Mouse (Mus musculus) kidney, adult 2 months (tissue): Measurements from ENCODE around the gene Agpat3. TPM values are rescaled to one million over a fixed set of nuclear protein-coding genes. Genes with fewer than 3 reads are reported as not detected.

Source experiments
- DNase-seq: peaks from one replicate; pipeline ENCODE4 v3.0.0; 2021
- H3K27ac ChIP-seq: fragments of 200-500 bp; 2 replicates; pipeline ENCODE4 v1.5.1; 2012; ENCODE audit warnings: low read depth, low read length, control low read depth, inconsistent platforms; ENCODE audit not compliant: insufficient read depth
- H3K27me3 ChIP-seq: fragments of 200-500 bp; replicated peaks from 2 replicates; pipeline ENCODE4 v1.6.1; 2012; ENCODE audit warnings: mild to moderate bottlenecking, moderate library complexity, low read length, inconsistent platforms; ENCODE audit not compliant: control insufficient read depth, insufficient read depth
- H3K36me3 ChIP-seq: fragments of 200-500 bp; 2 replicates; pipeline ENCODE4 v1.6.1; 2012; ENCODE audit warnings: mild to moderate bottlenecking, moderate library complexity, low read length, inconsistent platforms; ENCODE audit not compliant: control insufficient read depth, insufficient read depth
- H3K4me1 ChIP-seq: fragments of 200-500 bp; 2 replicates; pipeline ENCODE4 v1.6.1; 2011; ENCODE audit warnings: low read length; ENCODE audit not compliant: control insufficient read depth, insufficient read depth
- H3K4me3 ChIP-seq: fragments of 200-500 bp; 2 replicates; pipeline ENCODE4 v1.5.1; 2011; ENCODE audit warnings: mild to moderate bottlenecking, low read depth, low read length, control low read depth; ENCODE audit not compliant: insufficient read depth
- CTCF ChIP-seq: fragments of 200-500 bp; conservative IDR thresholded peaks from 2 replicates; pipeline ENCODE4 v1.5.1; 2011; ENCODE audit warnings: low read depth, mild to moderate bottlenecking, control low read depth, low read length, moderate library complexity, mixed read lengths; ENCODE audit not compliant: insufficient read depth, insufficient read length
- POLR2A ChIP-seq: fragments of 200-500 bp; IDR thresholded peaks from one replicate; pipeline ENCODE4 v1.6.1; 2011; ENCODE audit warnings: low read depth, low read length, control low read depth
- WGBS: fragments of 180-500 bp; shearing (Covaris S2); methylation state at CpG from one replicate; pipeline ENCODE4 v1.1.7; 2018; 5-methylcytosine and 5-hydroxymethylcytosine counted together
- polyA plus RNA-seq: library from polyadenylated mRNA; depleted of rRNA; stranded (reverse); fragments of >200 nt; gene quantifications from 2 replicates; pipeline ENCODE4 v1.2.3, GENCODE M21; 2012

Agpat3 gene
- polyA plus RNA-seq, 1 experiment = 460 TPM

GRCm38 (mm10) chr10:78390982-78391470 is 38.7 kb upstream of the Agpat3 start:
- 46% methylated on average over 4 of the region's 4 CpGs for WGBS
- Histone ChIP-seq H3K27me3 (no peaks in the 10 kb centered on the region), H3K4me1 (peaks cover 2% of the 10 kb centered on the region; the same call in 1 of the 2 replicates), H3K4me3 (no peak overlapping the region), H3K36me3 (no peaks in the 10 kb centered on the region), H3K27ac (no peak overlapping the region)
- TF ChIP-seq CTCF = no peak
- no peak for TF ChIP-seq POLR2A
- no peak for DNase-seq

- H3K4me1 ChIP-seq = peaks cover 2% of the 10 kb centered on the region; the same call in 1 of the 2 replicates
- TF ChIP-seq POLR2A (no peak), CTCF (no peak)
- no peak overlapping the region for H3K27ac ChIP-seq
- 53% methylated on average over 20 of the region's 20 CpGs for WGBS
- DNase-seq = peak; percentile 23
- H3K36me3 ChIP-seq = no peaks in the 10 kb centered on the region
- H3K27me3 ChIP-seq = no peaks in the 10 kb centered on the region
- H3K4me3 ChIP-seq = no peak overlapping the region
Measured at GRCm38 (mm10) chr10:78388216-78388980, 36.1 kb upstream of the Agpat3 start.

- no peaks in the 10 kb centered on the region for H3K36me3 ChIP-seq
- H3K27ac ChIP-seq = no peak overlapping the region
- H3K4me3 ChIP-seq = no peak overlapping the region
- 82% methylated on average over 5 of the region's 5 CpGs for WGBS
- no peaks in the 10 kb centered on the region for H3K27me3 ChIP-seq
- no peak for DNase-seq
- TF ChIP-seq CTCF = no peak
- TF ChIP-seq POLR2A = no peak
- no peaks in the 10 kb centered on the region for H3K4me1 ChIP-seq
Measured at GRCm38 (mm10) chr10:78385520-78385919, 33.2 kb upstream of the Agpat3 start.

- Histone ChIP-seq H3K27me3 (no peaks in the 10 kb centered on the region), H3K4me1 (no peaks in the 10 kb centered on the region), H3K27ac (no peak overlapping the region), H3K4me3 (no peak overlapping the region), H3K36me3 (no peaks in the 10 kb centered on the region)
- WGBS = 81% methylated on average over 3 of the region's 3 CpGs
- no peak for DNase-seq
- no peak for TF ChIP-seq POLR2A
- TF ChIP-seq CTCF = no peak
Measured at GRCm38 (mm10) chr10:78383567-78383966, 31.3 kb upstream of the Agpat3 start.

GRCm38 (mm10) chr10:78378516-78378915 is 26.2 kb upstream of the Agpat3 start:
- DNase-seq = no peak
- TF ChIP-seq POLR2A = no peak
- no peak for TF ChIP-seq CTCF
- Histone ChIP-seq H3K36me3 (no peaks in the 10 kb centered on the region), H3K27me3 (no peaks in the 10 kb centered on the region), H3K4me1 (no peaks in the 10 kb centered on the region), H3K27ac (no peak overlapping the region), H3K4me3 (no peak overlapping the region)
- WGBS = 97% methylated on average over 7 of the region's 7 CpGs

GRCm38 (mm10) chr10:78372681-78373668 is 20.7 kb upstream of the Agpat3 start:
- Histone ChIP-seq H3K27me3 (no peaks in the 10 kb centered on the region), H3K4me3 (no peak overlapping the region), H3K36me3 (no peaks in the 10 kb centered on the region), H3K4me1 (no peaks in the 10 kb centered on the region), H3K27ac (no peak overlapping the region)
- no peak for TF ChIP-seq POLR2A
- WGBS = 61% methylated on average over 27 of the region's 27 CpGs
- no peak for DNase-seq

- 85% methylated on average over 6 of the region's 6 CpGs for WGBS
- H3K36me3 ChIP-seq = no peaks in the 10 kb centered on the region
- no peaks in the 10 kb centered on the region for H3K27me3 ChIP-seq
- DNase-seq = no peak
- peaks cover under 1% of the 10 kb centered on the region; the same call in 1 of the 2 replicates for H3K4me1 ChIP-seq
- TF ChIP-seq CTCF (no peak), POLR2A (no peak)
- H3K27ac ChIP-seq = no peak overlapping the region
- H3K4me3 ChIP-seq = no peak overlapping the region
Measured at GRCm38 (mm10) chr10:78371746-78372145, 19.5 kb upstream of the Agpat3 start.
